8 mouse cellular contexts compared by ENCODE assay signal in the genomic region with DNA sequence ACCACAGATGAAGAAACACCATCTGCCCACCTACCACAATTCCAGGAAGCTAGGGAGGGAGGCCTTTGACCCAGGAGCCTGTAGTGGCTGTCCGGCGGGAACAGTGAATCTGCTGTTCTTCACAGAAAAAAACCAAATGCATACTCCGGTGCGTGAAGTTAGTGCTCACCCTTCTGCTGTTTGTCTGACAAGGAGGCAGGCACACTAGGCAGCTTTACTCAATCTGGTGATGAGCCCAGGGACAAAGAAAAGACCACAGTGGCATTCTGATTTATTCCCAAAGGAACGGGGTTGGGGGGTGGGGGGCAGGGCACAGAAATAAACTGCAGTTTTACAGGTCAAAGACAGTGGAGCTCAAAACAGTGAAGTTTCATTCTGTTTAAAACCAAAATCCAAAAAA.
DNase-seq lines count a peak whose midpoint lies in the region; ATAC-seq and TF ChIP-seq lines count a peak whose summit lies in the region.

No protein-coding gene starts in this region.

- no peak for TF ChIP-seq POLR2A in myocyte (IDR thresholded peaks at IDR 0.05; ENCODE audit: insufficient read length, low read depth)

- peak overlapping the region; percentile 88 for H3K27ac ChIP-seq in heart, embryonic 16.5 days (ENCODE audit: low read length)
- H3K27ac ChIP-seq in hindbrain, embryonic 12.5 days, result peak overlapping the region; percentile 93

- H3K9ac ChIP-seq in heart, embryonic 16.5 days (ENCODE audit: low read length), result peak overlapping the region; percentile 38; the same call in 1 of the 2 replicates
- H3K9ac ChIP-seq in hindbrain, embryonic 12.5 days, result no peak overlapping the region; the same call in 1 of the 2 replicates

- no peak overlapping the region for H3ac ChIP-seq in myocyte (ENCODE audit: control insufficient read depth, insufficient read length)

- ATAC-seq in heart, embryonic 16.5 days (replicated peaks; ENCODE audit: extremely low read depth, insufficient read depth, low FRiP score), result no peak
- 0 out of 2 replicates have a peak, but pooled peaks have one; percentile 21 for ATAC-seq in hindbrain, embryonic 12.5 days (ENCODE audit: low FRiP score)
- ATAC-seq in CD4-positive, CD25-positive, alpha-beta regulatory T cell, adult 4 months, result no peak

- H3K4me1 ChIP-seq in heart, embryonic 16.5 days (ENCODE audit: control insufficient read depth, insufficient read depth, low read length), result peaks cover 9% of the 10 kb centered on the region
- H3K4me1 ChIP-seq in hindbrain, embryonic 12.5 days, result peaks cover 8% of the 10 kb centered on the region; the same call in 1 of the 2 replicates

- H3K4me3 ChIP-seq in heart, embryonic 16.5 days (ENCODE audit: low read length), result no peak overlapping the region
- 0 out of 2 replicates have a peak overlapping the region, but pooled peaks have one; percentile 11 for H3K4me3 ChIP-seq in hindbrain, embryonic 12.5 days
- no peak overlapping the region for H3K4me3 ChIP-seq in myocyte

- no peaks in the 10 kb centered on the region for H3K36me3 ChIP-seq in heart, embryonic 16.5 days (ENCODE audit: control insufficient read depth, insufficient read depth)
- no peaks in the 10 kb centered on the region for H3K36me3 ChIP-seq in hindbrain, embryonic 12.5 days
- no peaks in the 10 kb centered on the region for H3K36me3 ChIP-seq in myocyte (ENCODE audit: control insufficient read depth, insufficient read depth)

- peak overlapping the region; percentile 20 for H3K4me2 ChIP-seq in heart, embryonic 16.5 days (ENCODE audit: low read depth, low read length)
- H3K4me2 ChIP-seq in hindbrain, embryonic 12.5 days (replicated peaks), result peak overlapping the region; percentile 44
- H3K4me2 ChIP-seq in myocyte (ENCODE audit: low read depth), result peak overlapping the region; percentile 27

- H3K27me3 ChIP-seq in heart, embryonic 16.5 days (ENCODE audit: control insufficient read depth, insufficient read depth, low read length), result peaks cover 22% of the 10 kb centered on the region
- peaks cover 30% of the 10 kb centered on the region for H3K27me3 ChIP-seq in hindbrain, embryonic 12.5 days
- H3K27me3 ChIP-seq in myocyte (ENCODE audit: control insufficient read depth, insufficient read depth, insufficient read length), result no peaks in the 10 kb centered on the region

- H3K79me2 ChIP-seq in myocyte (ENCODE audit: control insufficient read depth, insufficient read depth), result no peaks in the 10 kb centered on the region

- intact Hi-C loops in gastrocnemius, postnatal 14 days (cut with DNase I; ENCODE audit: low total_unique reads), result no loop called here

- 19% methylated on average over 5 of the region's 5 CpGs for WGBS in heart, embryonic 16.5 days
- 18% methylated on average over 5 of the region's 5 CpGs for WGBS in hindbrain, embryonic 12.5 days

- no peaks in the 10 kb centered on the region for H3K9me3 ChIP-seq in heart, embryonic 16.5 days (replicated peaks; ENCODE audit: control insufficient read depth, low read length)
- no peaks in the 10 kb centered on the region for H3K9me3 ChIP-seq in hindbrain, embryonic 12.5 days (replicated peaks)

- no peak for DNase-seq in heart, adult 8-10 months (ENCODE audit: low spot score)
- DNase-seq in brain, embryonic 18.5 days (ENCODE audit: low read depth, low spot score), result peak; percentile 12
- no peak for DNase-seq in gastrocnemius, postnatal 14 days
- DNase-seq in lung, postnatal 14 days, result no peak

TF ChIP-seq in myocyte, 11 proteins besides CTCF, POLR2A, EP300 and RAD21:
- TF ChIP-seq CEBPB (IDR thresholded peaks at IDR 0.05; ENCODE audit: insufficient read depth, poor library complexity, severe bottlenecking) (no peak), MYOD1 (IDR thresholded peaks at IDR 0.05; ENCODE audit: control insufficient read depth in 1 of 3, insufficient read length in 2 of 3, low read depth in 2 of 3) (no peak), REST (IDR thresholded peaks at IDR 0.05; ENCODE audit: insufficient read depth, insufficient read length) (no peak), USF1 (IDR thresholded peaks at IDR 0.05; ENCODE audit: low read depth) (no peak), E2F4 (IDR thresholded peaks at IDR 0.05; ENCODE audit: insufficient read depth) (no peak), TCF3 (IDR thresholded peaks at IDR 0.05; ENCODE audit: insufficient read length, low read depth) (no peak), POLR2AphosphoS2 (IDR thresholded peaks at IDR 0.05; ENCODE audit: insufficient read length, low read depth) (no peak), MYOG (IDR thresholded peaks at IDR 0.05; ENCODE audit: control insufficient read depth in 1 of 3, insufficient read depth in 1 of 3, insufficient read length in 2 of 3, low read depth in 2 of 3) (no peak), TCF12 (IDR thresholded peaks at IDR 0.05; ENCODE audit: insufficient read depth, poor library complexity, severe bottlenecking) (no peak)
